Mouse (Mus musculus) liver, embryonic 14.5 days (tissue): ENCODE results near the gene Ptges3l. TPM values are rescaled to one million over a fixed set of nuclear protein-coding genes. Genes with fewer than 3 reads are reported as not detected.
"Not testable (repeated sequence)": the region's sequence is repeated elsewhere in the genome, so short reads cannot be mapped to it uniquely, and the experiment has no call there.

ENCODE experiments used
- ATAC-seq: fragments of 200-750 bp; cut with Nextera tagmentation; 2 replicates; pipeline ENCODE4 v1.8.0; 2017; ENCODE audit warnings: moderate number of reproducible peaks, mild to moderate bottlenecking, moderate library complexity; ENCODE audit not compliant: insufficient read depth
- DNase-seq, 3 experiments: peaks; one replicate each; pipeline ENCODE4 v3.0.0-alpha.2; 2012 to 2013; ENCODE audit warnings: low read depth in 3 of 3, low spot score in 3 of 3
- H3K27ac ChIP-seq: fragments of 300-500 bp; sonication (generic); 2 replicates; pipeline ENCODE4 v1.5.1; 2014; ENCODE audit warnings: moderate library complexity, mild to moderate bottlenecking, control low read depth, inconsistent platforms
- H3K27me3 ChIP-seq: fragments of 300-500 bp; sonication (generic); 2 replicates; pipeline ENCODE4 v1.6.1; 2014; ENCODE audit warnings: mild to moderate bottlenecking, low read length, moderate library complexity; ENCODE audit not compliant: control insufficient read depth, insufficient read depth
- H3K36me3 ChIP-seq: fragments of 300-500 bp; sonication (generic); replicated peaks from 2 replicates; pipeline ENCODE4 v1.6.1; 2014; ENCODE audit warnings: low read depth; ENCODE audit not compliant: control insufficient read depth, insufficient read depth
- H3K4me1 ChIP-seq, 2 experiments: fragments of 200-500 bp in 1 of 2; fragments of 300-500 bp in 1 of 2; sonication (generic) in 1 of 2; replicated peaks; 2 replicates each; pipeline ENCODE4 v1.6.1; 2012 to 2014; ENCODE audit warnings: antibody characterized with exemption in 1 of 2, inconsistent platforms in 1 of 2, low read length in 1 of 2; ENCODE audit not compliant: control insufficient read depth in 2 of 2, insufficient read depth in 2 of 2
- H3K4me2 ChIP-seq: fragments of 300-500 bp; sonication (generic); 2 replicates; pipeline ENCODE4 v1.6.1; 2014; ENCODE audit warnings: low read depth, mild to moderate bottlenecking, control low read depth, moderate library complexity
- H3K4me3 ChIP-seq, 2 experiments: fragments of 200-500 bp in 1 of 2; fragments of 300-500 bp in 1 of 2; sonication (generic) in 1 of 2; 2 replicates each; pipeline ENCODE4 v1.5.1; 2012 to 2014; ENCODE audit warnings: low read depth in 2 of 2, low read length in 2 of 2, mild to moderate bottlenecking in 2 of 2, control low read depth in 1 of 2, inconsistent platforms in 1 of 2, moderate library complexity in 1 of 2; ENCODE audit not compliant: insufficient read depth in 1 of 2
- H3K9ac ChIP-seq: fragments of 300-500 bp; sonication (generic); replicated peaks from 2 replicates; pipeline ENCODE4 v1.6.1; 2014; ENCODE audit warnings: mild to moderate bottlenecking, control low read depth, moderate library complexity
- H3K9me3 ChIP-seq: fragments of 300-500 bp; sonication (generic); 2 replicates; pipeline ENCODE4 v1.6.1; 2016; ENCODE audit warnings: low read length, mixed read lengths; ENCODE audit not compliant: control insufficient read depth
- CTCF ChIP-seq: IDR thresholded peaks from 2 replicates; pipeline ENCODE4 v1.5.1; 2016; ENCODE audit warnings: antibody characterized with exemption, low read depth, control low read depth
- EP300 ChIP-seq: IDR thresholded peaks from 2 replicates; pipeline ENCODE4 v1.6.1; 2016; ENCODE audit warnings: antibody characterized with exemption, low read depth
- WGBS: fragments of 180-500 bp; shearing (Covaris S2); extraction: QIAGEN DNeasy Blood & Tissue Kit; methylation state at CpG from one replicate; pipeline ENCODE4 v1.1.7; 2014; ENCODE audit not compliant: insufficient replicate concordance; 5-methylcytosine and 5-hydroxymethylcytosine counted together
- polyA plus RNA-seq, 2 experiments: library from polyadenylated mRNA; depleted of rRNA in 1 of 2; stranded (reverse) in 1 of 2; unstranded in 1 of 2; fragments of >200 nt; fragmentation: Nextera tagmentation in 1 of 2; extraction: Ambion mirVana in 1 of 2; gene quantifications; 2 replicates each; pipeline versions ENCODE4 v1.2.1 to v1.2.3; 2012 to 2014

Gene Ptges3l
- polyA plus RNA-seq (2012; rRNA removed) (0.29 and 0.74 TPM in 2 replicates), polyA plus RNA-seq (2014; fragmentation: Nextera tagmentation; extraction: Ambion mirVana) (0.53 and 0.86 TPM in 2 replicates)

GRCm38 (mm10) chr11:101424925-101425813 is at the start of gene Ptges3l, which contains the start of gene Rundc1:
Gene Ptges3l (minus strand): TSS chr11:101425333.
Gene Rundc1 (plus strand): TSS chr11:101425085.
- Histone ChIP-seq H3K27me3 (no peaks in the 10 kb centered on the region), H3K9ac (peak within 1 kb of the TSS; percentile 82), H3K9me3 (no peaks in the 10 kb centered on the region), H3K36me3 (peaks cover 1% of the 10 kb centered on the region), H3K27ac (peak within 1 kb of the TSS; percentile 39), H3K4me3 (peak within 1 kb of the TSS; percentile 79 to 98), H3K4me2 (peak within 1 kb of the TSS; percentile 99), H3K4me1 (peaks cover 11 to 15% of the 10 kb centered on the region in 2 experiments)
- WGBS: under 1% methylated on average over 81 of the region's 81 CpGs
- no peak for TF ChIP-seq EP300
- peak; percentile 81 for TF ChIP-seq CTCF
- ATAC-seq (peak; percentile 89), DNase-seq (peak; percentile 89 to 92 (median 90))

- Histone ChIP-seq H3K4me1 (no peaks in the 10 kb centered on the region; a peak in 1 of 4 replicates), H3K36me3 (no peaks in the 10 kb centered on the region), H3K9ac (no peak overlapping the region), H3K9me3 (no peaks in the 10 kb centered on the region), H3K4me3 (no peak overlapping the region), H3K27me3 (peaks cover under 1% of the 10 kb centered on the region), H3K27ac (no peak overlapping the region), H3K4me2 (no peak overlapping the region)
- DNase-seq: no peak
- ATAC-seq: no peak
- TF ChIP-seq CTCF (no peak), EP300 (no peak)
- WGBS: 66% methylated on average over 5 of the region's 5 CpGs
Measured at GRCm38 (mm10) chr11:101474298-101474697, 49.2 kb upstream of the Ptges3l start.

GRCm38 (mm10) chr11:101473686-101474085 is 48.6 kb upstream of the Ptges3l start:
- H3K9me3 ChIP-seq, H3K36me3 ChIP-seq, H3K4me3 ChIP-seq, ATAC-seq, H3K9ac ChIP-seq, H3K4me1 ChIP-seq, H3K27me3 ChIP-seq, H3K27ac ChIP-seq, H3K4me2 ChIP-seq, DNase-seq: not testable (repeated sequence)
- 56% methylated on average over 1 of the region's 1 CpGs for WGBS

GRCm38 (mm10) chr11:101472336-101472735 is 47.2 kb upstream of the Ptges3l start:
- Histone ChIP-seq H3K9me3 (no peaks in the 10 kb centered on the region), H3K4me1 (peaks cover 0 to 5% of the 10 kb centered on the region in 2 experiments; a peak in 3 of 4 replicates), H3K4me3 (no peak overlapping the region), H3K36me3 (no peaks in the 10 kb centered on the region), H3K9ac (no peak overlapping the region), H3K27ac (no peak overlapping the region), H3K4me2 (no peak overlapping the region), H3K27me3 (peaks cover 11% of the 10 kb centered on the region)
- ATAC-seq: no peak
- no peak for TF ChIP-seq CTCF
- WGBS: 53% methylated on average over 7 of the region's 7 CpGs
- DNase-seq: no peak

- WGBS: 63% methylated on average over 3 of the region's 3 CpGs
- Histone ChIP-seq H3K4me3 (no peak overlapping the region), H3K9ac (no peak overlapping the region), H3K27ac (no peak overlapping the region), H3K4me1 (peaks cover 0 to 7% of the 10 kb centered on the region in 2 experiments; a peak in 3 of 4 replicates), H3K9me3 (no peaks in the 10 kb centered on the region), H3K36me3 (no peaks in the 10 kb centered on the region), H3K4me2 (no peak overlapping the region), H3K27me3 (peaks cover 15% of the 10 kb centered on the region)
- DNase-seq (no peak), ATAC-seq (no peak)
- no peak for TF ChIP-seq EP300
Measured at GRCm38 (mm10) chr11:101471926-101472325, 46.8 kb upstream of the Ptges3l start.
